Mouse (Mus musculus): ENCODE measurements around the gene Slf2. TPM values are rescaled to one million over a fixed set of nuclear protein-coding genes. Genes with fewer than 3 reads are reported as not detected.

The Slf2 gene
- polyA plus RNA-seq (2012; rRNA removed), result 49.0 and 51.3 TPM in 2 replicates

GRCm38 (mm10) chr19:44930744-44931453 is at the start of gene Slf2:
Slf2 (plus strand) TSS chr19:44931151.
- TF ChIP-seq POLR2A (IDR thresholded peaks at IDR 0.05; ENCODE audit: borderline replicate concordance, extremely low read depth, insufficient read depth, insufficient read length, poor library complexity, severe bottlenecking), result peak; percentile 94
- 0 out of 2 replicates have a peak, but pooled peaks have one; percentile 6 for TF ChIP-seq CTCF (IDR thresholded peaks at IDR 0.05; ENCODE audit: borderline replicate concordance, extremely low read depth, insufficient read depth, insufficient read length)
- DNase-seq (ENCODE audit: low read depth), result peak; percentile 99

DNA sequence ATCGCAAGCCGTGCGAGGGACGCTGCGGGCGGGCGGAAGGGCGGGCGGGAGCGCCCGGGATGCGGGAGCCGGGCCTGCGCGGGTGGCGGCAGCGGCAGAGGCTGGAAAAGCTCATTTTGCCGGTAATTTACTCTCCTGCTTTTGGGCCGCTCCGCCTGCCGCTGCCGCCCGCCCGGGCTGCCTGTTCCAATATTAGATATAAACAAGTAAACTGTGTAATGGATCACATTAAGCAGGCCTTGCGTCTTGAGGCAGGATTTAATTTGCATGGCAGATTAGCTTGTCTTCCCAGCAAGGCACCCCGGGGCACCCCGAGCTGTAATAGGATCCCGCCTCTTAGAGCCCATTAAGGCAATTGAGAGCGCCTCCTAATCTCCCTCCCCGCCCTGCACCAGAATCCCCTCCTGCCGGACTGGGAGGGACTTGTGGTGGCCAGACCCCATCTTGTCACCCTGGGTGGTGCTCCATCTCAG is 48.4 kb upstream of the Slf2 start:
- TF ChIP-seq CTCF (IDR thresholded peaks at IDR 0.05; ENCODE audit: borderline replicate concordance, extremely low read depth, insufficient read depth, insufficient read length) (no peak), POLR2A (IDR thresholded peaks at IDR 0.05; ENCODE audit: borderline replicate concordance, extremely low read depth, insufficient read depth, insufficient read length, poor library complexity, severe bottlenecking) (no peak)
- DNase-seq (ENCODE audit: low read depth), result peak; percentile 86

- TF ChIP-seq CTCF (IDR thresholded peaks at IDR 0.05; ENCODE audit: borderline replicate concordance, extremely low read depth, insufficient read depth, insufficient read length) (no peak), POLR2A (IDR thresholded peaks at IDR 0.05; ENCODE audit: borderline replicate concordance, extremely low read depth, insufficient read depth, insufficient read length, poor library complexity, severe bottlenecking) (no peak)
- no peak for DNase-seq (ENCODE audit: low read depth)
Measured at GRCm38 (mm10) chr19:44884331-44884730, 46.6 kb upstream of the Slf2 start.

- no peak for DNase-seq (ENCODE audit: low read depth)
- TF ChIP-seq POLR2A (IDR thresholded peaks at IDR 0.05; ENCODE audit: borderline replicate concordance, extremely low read depth, insufficient read depth, insufficient read length, poor library complexity, severe bottlenecking), result no peak
- TF ChIP-seq CTCF (IDR thresholded peaks at IDR 0.05; ENCODE audit: borderline replicate concordance, extremely low read depth, insufficient read depth, insufficient read length), result no peak
Measured at GRCm38 (mm10) chr19:44886475-44886874, 44.5 kb upstream of the Slf2 start.

- TF ChIP-seq CTCF (IDR thresholded peaks at IDR 0.05; ENCODE audit: borderline replicate concordance, extremely low read depth, insufficient read depth, insufficient read length) (peak; percentile 95), POLR2A (IDR thresholded peaks at IDR 0.05; ENCODE audit: borderline replicate concordance, extremely low read depth, insufficient read depth, insufficient read length, poor library complexity, severe bottlenecking) (no peak)
Measured at GRCm38 (mm10) chr19:44887679-44888235, 43.2 kb upstream of the Slf2 start.

DNA sequence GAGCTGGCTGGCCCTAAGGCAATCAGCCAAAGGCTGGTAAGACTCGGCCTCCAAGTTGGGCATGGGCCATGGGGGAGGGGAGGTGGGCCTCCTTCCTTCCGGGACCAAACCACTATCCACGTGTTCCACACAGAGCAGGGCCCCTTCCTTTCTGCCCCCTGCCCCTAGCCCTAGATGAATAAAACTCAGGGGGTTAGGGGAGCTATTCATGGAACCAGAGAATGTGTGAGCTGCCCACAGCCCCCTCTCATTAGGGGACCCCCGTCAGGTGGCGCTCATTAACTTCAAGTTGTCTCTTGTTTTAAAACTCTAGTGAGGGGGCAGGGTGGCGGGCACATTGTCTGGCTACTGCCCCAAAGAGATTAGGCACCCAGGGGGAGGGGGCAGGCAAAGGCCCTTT is 41.4 kb upstream of the Slf2 start:
- DNase-seq (ENCODE audit: low read depth), result peak; percentile 58
- TF ChIP-seq CTCF (IDR thresholded peaks at IDR 0.05; ENCODE audit: borderline replicate concordance, extremely low read depth, insufficient read depth, insufficient read length), result no peak
- no peak for TF ChIP-seq POLR2A (IDR thresholded peaks at IDR 0.05; ENCODE audit: borderline replicate concordance, extremely low read depth, insufficient read depth, insufficient read length, poor library complexity, severe bottlenecking)

More at GRCm38 (mm10) chr19:44887679-44888235, 43.2 kb upstream of the Slf2 start:
- DNase-seq (ENCODE audit: low read depth), result peak; percentile 69

DNA sequence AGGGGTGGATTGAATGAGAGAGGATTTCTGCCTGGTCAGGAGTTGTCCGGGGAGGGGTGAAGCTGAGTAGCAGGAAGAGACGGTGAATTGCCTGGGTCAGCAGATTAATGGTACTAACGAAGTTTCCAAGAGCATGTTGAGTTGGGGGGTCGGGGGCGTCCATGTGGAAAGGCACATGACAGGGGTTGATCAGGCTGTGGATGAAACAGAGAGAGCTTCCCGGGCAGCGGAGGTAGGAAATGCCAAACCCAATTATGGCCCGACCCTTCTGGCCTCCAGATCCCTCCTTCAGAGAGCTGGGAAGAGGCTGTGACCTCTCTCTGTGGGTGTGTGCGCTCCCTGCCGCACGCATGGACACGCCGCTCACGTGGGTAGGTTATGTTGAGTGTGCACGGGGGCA is 39.5 kb upstream of the Slf2 start:
- TF ChIP-seq POLR2A (IDR thresholded peaks at IDR 0.05; ENCODE audit: borderline replicate concordance, extremely low read depth, insufficient read depth, insufficient read length, poor library complexity, severe bottlenecking) (no peak), CTCF (IDR thresholded peaks at IDR 0.05; ENCODE audit: borderline replicate concordance, extremely low read depth, insufficient read depth, insufficient read length) (no peak)
- no peak for DNase-seq (ENCODE audit: low read depth)

DNA sequence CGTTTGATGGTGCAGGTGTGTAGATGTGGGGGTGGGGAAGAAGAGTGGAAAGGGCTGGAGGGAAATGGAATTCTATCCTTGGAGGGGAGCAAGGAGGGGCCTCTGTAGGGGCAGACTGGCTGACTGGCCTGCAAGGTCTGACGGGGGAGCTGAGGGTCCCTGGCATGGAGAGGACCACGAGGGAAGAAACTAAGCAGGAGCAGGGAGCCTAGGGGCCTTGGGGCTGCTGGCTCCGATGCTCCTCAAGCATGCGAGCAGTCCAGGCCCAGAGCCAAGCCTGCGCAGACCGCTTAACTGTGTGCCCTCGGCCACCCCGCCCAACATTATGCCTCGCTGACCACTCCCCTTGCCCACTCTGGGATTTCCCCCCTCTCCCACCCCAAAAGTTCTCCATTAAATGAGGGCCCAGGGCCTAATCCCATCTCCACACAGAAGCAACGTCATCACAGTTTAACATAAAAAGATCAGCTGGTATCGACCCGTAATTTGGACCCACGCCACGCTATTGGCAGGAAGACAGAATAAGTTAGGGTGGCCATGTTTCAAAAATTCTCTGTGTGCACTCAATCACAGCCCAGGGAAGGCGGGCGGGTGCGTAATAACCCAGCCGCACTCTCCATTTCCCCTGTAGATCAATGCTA is 37.6 kb upstream of the Slf2 start:
- peak; percentile 76 for DNase-seq (ENCODE audit: low read depth)
- TF ChIP-seq CTCF (IDR thresholded peaks at IDR 0.05; ENCODE audit: borderline replicate concordance, extremely low read depth, insufficient read depth, insufficient read length) (no peak), POLR2A (IDR thresholded peaks at IDR 0.05; ENCODE audit: borderline replicate concordance, extremely low read depth, insufficient read depth, insufficient read length, poor library complexity, severe bottlenecking) (no peak)

DNA sequence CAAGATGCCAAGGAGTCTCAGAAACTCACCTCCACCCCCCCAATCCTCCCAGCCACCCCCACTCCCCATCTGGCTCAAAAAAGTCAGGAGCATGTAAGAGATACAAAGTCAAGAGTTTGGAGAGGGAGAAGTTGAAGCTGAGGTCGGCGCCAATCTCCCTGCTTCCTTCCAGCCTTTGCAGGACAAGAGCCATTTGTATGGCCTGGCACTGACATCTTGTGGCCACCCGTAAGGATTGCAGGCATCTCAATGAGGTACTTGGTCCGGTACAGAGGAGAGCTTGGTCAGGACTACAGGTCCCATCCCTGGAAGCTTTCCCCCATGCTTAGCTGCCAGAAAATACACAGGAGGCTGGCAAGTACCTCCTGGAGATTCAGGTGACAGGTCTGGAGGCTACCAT is 35.7 kb upstream of the Slf2 start:
- peak; percentile 90 for DNase-seq (ENCODE audit: low read depth)
- TF ChIP-seq POLR2A (IDR thresholded peaks at IDR 0.05; ENCODE audit: borderline replicate concordance, extremely low read depth, insufficient read depth, insufficient read length, poor library complexity, severe bottlenecking) (no peak), CTCF (IDR thresholded peaks at IDR 0.05; ENCODE audit: borderline replicate concordance, extremely low read depth, insufficient read depth, insufficient read length) (peak; percentile 96)

GRCm38 (mm10) chr19:44896450-44896849 is 34.5 kb upstream of the Slf2 start:
- TF ChIP-seq POLR2A (IDR thresholded peaks at IDR 0.05; ENCODE audit: borderline replicate concordance, extremely low read depth, insufficient read depth, insufficient read length, poor library complexity, severe bottlenecking), result no peak
- no peak for TF ChIP-seq CTCF (IDR thresholded peaks at IDR 0.05; ENCODE audit: borderline replicate concordance, extremely low read depth, insufficient read depth, insufficient read length)
- no peak for DNase-seq (ENCODE audit: low read depth)

GRCm38 (mm10) chr19:44897521-44897920 is 33.4 kb upstream of the Slf2 start:
- TF ChIP-seq POLR2A (IDR thresholded peaks at IDR 0.05; ENCODE audit: borderline replicate concordance, extremely low read depth, insufficient read depth, insufficient read length, poor library complexity, severe bottlenecking) (no peak), CTCF (IDR thresholded peaks at IDR 0.05; ENCODE audit: borderline replicate concordance, extremely low read depth, insufficient read depth, insufficient read length) (no peak)
- no peak for DNase-seq (ENCODE audit: low read depth)
